Mouse (Mus musculus) liver, adult 2 months (tissue): ENCODE measurements around the gene A830031A19Rik. TPM values are rescaled to one million over a fixed set of nuclear protein-coding genes. Genes with fewer than 3 reads are reported as not detected.

Source experiments
- DNase-seq: peaks from one replicate; pipeline ENCODE4 v3.0.0-alpha.2; 2011; ENCODE audit warnings: low read depth, low spot score; ENCODE audit errors: extremely low read depth
- H3K27ac ChIP-seq: fragments of 200-500 bp; replicated peaks from 2 replicates; pipeline ENCODE4 v1.5.1; 2012; ENCODE audit warnings: low read depth, mild to moderate bottlenecking, control low read depth, inconsistent platforms, low read length; ENCODE audit not compliant: insufficient read depth
- H3K27me3 ChIP-seq: fragments of 200-500 bp; 2 replicates; pipeline ENCODE4 v1.6.1; 2012; ENCODE audit warnings: mild to moderate bottlenecking, moderate library complexity, low read length, inconsistent platforms; ENCODE audit not compliant: control insufficient read depth, insufficient read depth
- H3K36me3 ChIP-seq: fragments of 200-500 bp; 2 replicates; pipeline ENCODE4 v1.6.1; 2012; ENCODE audit warnings: low read length, inconsistent platforms; ENCODE audit not compliant: control insufficient read depth, insufficient read depth
- H3K4me1 ChIP-seq: fragments of 200-500 bp; 2 replicates; pipeline ENCODE4 v1.6.1; 2011; ENCODE audit warnings: low read length; ENCODE audit not compliant: control insufficient read depth, insufficient read depth
- H3K4me3 ChIP-seq: fragments of 200-500 bp; 2 replicates; pipeline ENCODE4 v1.5.1; 2011; ENCODE audit warnings: low read depth, mild to moderate bottlenecking, control low read depth, low read length, moderate library complexity; ENCODE audit not compliant: insufficient read depth
- H3K79me2 ChIP-seq: fragments of 200-500 bp; 2 replicates; pipeline ENCODE4 v1.6.1; 2012; ENCODE audit warnings: inconsistent platforms, mild to moderate bottlenecking, low read length, moderate library complexity; ENCODE audit not compliant: control insufficient read depth, insufficient read depth
- H3K9ac ChIP-seq: fragments of 200-500 bp; 2 replicates; pipeline ENCODE4 v1.6.1; 2012; ENCODE audit warnings: low read depth, mild to moderate bottlenecking, control low read depth, inconsistent platforms, low read length
- CTCF ChIP-seq: fragments of 200-500 bp; IDR thresholded peaks from 2 replicates; pipeline ENCODE4 v1.5.1; 2011; ENCODE audit warnings: low read depth, low read length, control low read depth
- POLR2A ChIP-seq: fragments of 200-500 bp; IDR thresholded peaks from 2 replicates; pipeline ENCODE4 v1.6.1; 2011; ENCODE audit warnings: low read length, control low read depth; ENCODE audit not compliant: insufficient read depth; ENCODE audit errors: extremely low read depth
- WGBS: fragments of 180-500 bp; shearing (Covaris S2); methylation state at CpG from one replicate; pipeline ENCODE4 v1.1.7; 2018; 5-methylcytosine and 5-hydroxymethylcytosine counted together
- polyA plus RNA-seq: library from polyadenylated mRNA; depleted of rRNA; stranded (reverse); fragments of >200 nt; gene quantifications from 2 replicates; pipeline ENCODE4 v1.2.3, GENCODE M21; 2012
- total RNA-seq: library from RNA; depleted of rRNA; stranded (reverse); fragments of >200 nt; gene quantifications from 2 replicates; pipeline ENCODE4 v1.2.3, GENCODE M21; 2014

The A830031A19Rik gene
- total and polyA plus RNA-seq, 2 experiments, result not detected

GRCm38 (mm10) chr11:24084590-24084989 lies 9.7 kb upstream of the A830031A19Rik start:
- no peak for TF ChIP-seq CTCF
- no peak for TF ChIP-seq POLR2A
- peaks cover 3% of the 10 kb centered on the region for H3K4me1 ChIP-seq
- WGBS, result 88% methylated on average over 4 of the region's 4 CpGs

GRCm38 (mm10) chr11:24084077-24084476 lies 9.2 kb upstream of the A830031A19Rik start:
- H3K9ac ChIP-seq, result no peak overlapping the region
- no peak for DNase-seq
- H3K79me2 ChIP-seq, result no peaks in the 10 kb centered on the region
- H3K36me3 ChIP-seq, result no peaks in the 10 kb centered on the region
- no peak overlapping the region for H3K4me3 ChIP-seq
- WGBS, result 39% methylated on average over 3 of the region's 3 CpGs
- peaks cover 16% of the 10 kb centered on the region for H3K27me3 ChIP-seq
- peaks cover 3% of the 10 kb centered on the region for H3K4me1 ChIP-seq
- no peak overlapping the region for H3K27ac ChIP-seq
- no peak for TF ChIP-seq POLR2A
- no peak for TF ChIP-seq CTCF

More at GRCm38 (mm10) chr11:24084590-24084989, 9.7 kb upstream of the A830031A19Rik start:
- H3K9ac ChIP-seq, result no peak overlapping the region
- peaks cover 14% of the 10 kb centered on the region for H3K27me3 ChIP-seq
- no peaks in the 10 kb centered on the region for H3K79me2 ChIP-seq
- H3K4me3 ChIP-seq, result no peak overlapping the region
- H3K27ac ChIP-seq, result no peak overlapping the region
- DNase-seq, result no peak
- H3K36me3 ChIP-seq, result no peaks in the 10 kb centered on the region

GRCm38 (mm10) chr11:24083423-24083822 lies 8.6 kb upstream of the A830031A19Rik start:
- DNase-seq, result no peak
- Histone ChIP-seq H3K4me3 (no peak overlapping the region), H3K27ac (no peak overlapping the region), H3K79me2 (no peaks in the 10 kb centered on the region), H3K36me3 (no peaks in the 10 kb centered on the region), H3K4me1 (peaks cover 3% of the 10 kb centered on the region), H3K9ac (no peak overlapping the region), H3K27me3 (peaks cover 21% of the 10 kb centered on the region)
- TF ChIP-seq POLR2A (no peak), CTCF (no peak)
- WGBS, result 75% methylated on average over 7 of the region's 7 CpGs

- no peaks in the 10 kb centered on the region for H3K36me3 ChIP-seq
- no peaks in the 10 kb centered on the region for H3K79me2 ChIP-seq
- TF ChIP-seq POLR2A (no peak), CTCF (no peak)
- DNase-seq, result no peak
- no peak overlapping the region for H3K27ac ChIP-seq
- no peak overlapping the region for H3K9ac ChIP-seq
- 84% methylated on average over 1 of the region's 1 CpGs for WGBS
- H3K27me3 ChIP-seq, result peaks cover 21% of the 10 kb centered on the region
- no peak overlapping the region for H3K4me3 ChIP-seq
- peaks cover 3% of the 10 kb centered on the region for H3K4me1 ChIP-seq
These were observed 8.2 kb upstream of the A830031A19Rik start for GRCm38 (mm10) chr11:24083076-24083405.

- H3K79me2 ChIP-seq, result no peaks in the 10 kb centered on the region
- TF ChIP-seq POLR2A (no peak), CTCF (no peak)
- WGBS, result 62% methylated on average over 11 of the region's 11 CpGs
- no peak overlapping the region for H3K4me3 ChIP-seq
- H3K36me3 ChIP-seq, result no peaks in the 10 kb centered on the region
- H3K4me1 ChIP-seq, result peaks cover 3% of the 10 kb centered on the region
- H3K9ac ChIP-seq, result no peak overlapping the region
- H3K27me3 ChIP-seq, result peaks cover 23% of the 10 kb centered on the region
- DNase-seq, result no peak
- no peak overlapping the region for H3K27ac ChIP-seq
These were observed 7.7 kb upstream of the A830031A19Rik start for GRCm38 (mm10) chr11:24082385-24083075.

- Histone ChIP-seq H3K9ac (no peak overlapping the region), H3K79me2 (no peaks in the 10 kb centered on the region), H3K36me3 (no peaks in the 10 kb centered on the region), H3K27me3 (peaks cover 30% of the 10 kb centered on the region), H3K4me3 (peak overlapping the region; percentile 20; the same call in 1 of the 2 replicates), H3K4me1 (peaks cover 8% of the 10 kb centered on the region), H3K27ac (no peak overlapping the region)
- TF ChIP-seq CTCF (no peak), POLR2A (no peak)
- DNase-seq, result no peak
- WGBS, result 2% methylated on average over 43 of the region's 43 CpGs
These were observed 7.0 kb upstream of the A830031A19Rik start for GRCm38 (mm10) chr11:24081687-24082384.
